Mouse (Mus musculus) liver, embryonic 14.5 days (tissue): ENCODE measurements around the gene Olfr374.

Source experiments
- CTCF ChIP-seq: IDR thresholded peaks from 2 replicates; pipeline ENCODE4 v1.5.1; 2016; ENCODE audit warnings: antibody characterized with exemption, low read depth, control low read depth
- EP300 ChIP-seq: IDR thresholded peaks from 2 replicates; pipeline ENCODE4 v1.6.1; 2016; ENCODE audit warnings: antibody characterized with exemption, low read depth

DNA sequence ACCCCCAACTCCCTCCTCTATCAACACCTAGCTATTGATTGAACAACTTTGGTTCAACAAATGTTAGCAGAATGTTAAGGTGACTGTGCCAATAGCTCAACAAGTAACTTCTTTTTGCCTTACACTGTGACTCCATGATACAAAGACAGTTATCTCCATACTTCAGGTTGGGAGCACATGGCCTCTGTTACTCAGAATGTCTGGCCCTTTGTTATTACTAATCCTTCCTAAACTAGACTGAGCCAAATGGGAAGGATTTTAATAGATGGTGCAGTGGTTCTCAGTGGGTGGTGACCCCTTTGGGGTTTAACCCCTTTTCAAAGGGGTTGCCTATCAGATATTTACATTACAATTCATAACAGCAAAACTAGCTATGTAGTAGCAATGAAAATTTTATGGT, 46.5 kb downstream of the Olfr374 start:
- no peak for TF ChIP-seq EP300
- TF ChIP-seq CTCF: no peak
